Mouse (Mus musculus) limb, embryonic 11.5 days (tissue): Measurements from ENCODE around the gene Nfyb. TPM values are rescaled to one million over a fixed set of nuclear protein-coding genes. Genes with fewer than 3 reads are reported as not detected.

Experiments used
- ATAC-seq: fragments of 200-750 bp; cut with Nextera tagmentation; 2 replicates; pipeline ENCODE4 v1.8.0; 2017; ENCODE audit warnings: low read depth; ENCODE audit not compliant: insufficient number of reproducible peaks, low FRiP score, low TSS enrichment
- DNase-seq: peaks from one replicate; pipeline ENCODE4 v3.0.0-alpha.2; 2015; ENCODE audit warnings: low spot score
- H3K27ac ChIP-seq: fragments of 300-500 bp; sonication (generic); replicated peaks from 2 replicates; pipeline ENCODE4 v1.5.1; 2014; ENCODE audit warnings: low read depth, mild to moderate bottlenecking, low read length
- H3K27me3 ChIP-seq: fragments of 300-500 bp; sonication (generic); 2 replicates; pipeline ENCODE4 v1.6.1; 2014; ENCODE audit warnings: mild to moderate bottlenecking, low read length, mixed read lengths; ENCODE audit not compliant: control insufficient read depth, insufficient read depth
- H3K36me3 ChIP-seq: fragments of 300-500 bp; sonication (generic); 2 replicates; pipeline ENCODE4 v1.6.1; 2014; ENCODE audit warnings: mild to moderate bottlenecking, low read length, moderate library complexity, mixed read lengths; ENCODE audit not compliant: control insufficient read depth, insufficient read depth
- H3K4me1 ChIP-seq: fragments of 300-500 bp; sonication (generic); 2 replicates; pipeline ENCODE4 v1.6.1; 2014; ENCODE audit warnings: low read length, mixed read lengths; ENCODE audit not compliant: control insufficient read depth, insufficient read depth
- H3K4me2 ChIP-seq: fragments of 300-500 bp; sonication (generic); 2 replicates; pipeline ENCODE4 v1.6.1; 2014; ENCODE audit warnings: low read depth, mild to moderate bottlenecking, moderate library complexity; ENCODE audit not compliant: severe bottlenecking
- H3K4me3 ChIP-seq: fragments of 300-500 bp; sonication (generic); 2 replicates; pipeline ENCODE4 v1.5.1; 2014; ENCODE audit warnings: low read depth, low read length
- H3K9ac ChIP-seq: fragments of 300-500 bp; sonication (generic); 2 replicates; pipeline ENCODE4 v1.6.1; 2014; ENCODE audit warnings: mild to moderate bottlenecking, low read length
- H3K9me3 ChIP-seq: fragments of 300-500 bp; sonication (generic); 2 replicates; pipeline ENCODE4 v1.6.1; 2016; ENCODE audit warnings: low read length; ENCODE audit not compliant: control insufficient read depth
- WGBS: fragments of 180-500 bp; shearing (Covaris S2); extraction: QIAGEN DNeasy Blood & Tissue Kit; methylation state at CpG from one replicate; pipeline ENCODE4 v1.1.7; 2014; 5-methylcytosine and 5-hydroxymethylcytosine counted together
- polyA plus RNA-seq: library from polyadenylated mRNA; unstranded; fragments of >200 nt; fragmentation: Nextera tagmentation; extraction: Ambion mirVana; gene quantifications from 2 replicates; pipeline ENCODE4 v1.2.1, GENCODE M21; 2014

Nfyb gene
- polyA plus RNA-seq, 1 experiment from 2014 or later, result 74.4 TPM

GRCm38 (mm10) chr10:82746988-82747850 lies 16.7 kb downstream of the Nfyb start:
- H3K9me3 ChIP-seq, result no peaks in the 10 kb centered on the region
- H3K27ac ChIP-seq, result no peak overlapping the region
- WGBS, result 91% methylated on average over 15 of the region's 15 CpGs
- H3K4me3 ChIP-seq, result no peak overlapping the region
- DNase-seq, result no peak
- no peak for ATAC-seq
- no peak overlapping the region for H3K9ac ChIP-seq
- peaks cover 28% of the 10 kb centered on the region for H3K36me3 ChIP-seq
- no peaks in the 10 kb centered on the region for H3K27me3 ChIP-seq
- no peaks in the 10 kb centered on the region for H3K4me1 ChIP-seq
- H3K4me2 ChIP-seq, result no peak overlapping the region

GRCm38 (mm10) chr10:82745301-82745700 lies 18.6 kb downstream of the Nfyb start:
- 94% methylated on average over 5 of the region's 5 CpGs for WGBS
- DNase-seq (no peak), ATAC-seq (no peak)
- peaks cover 15% of the 10 kb centered on the region; the same call in 1 of the 2 replicates for H3K36me3 ChIP-seq
- H3K9ac ChIP-seq, result no peak overlapping the region
- H3K27ac ChIP-seq, result no peak overlapping the region
- no peak overlapping the region for H3K4me3 ChIP-seq
- no peaks in the 10 kb centered on the region for H3K27me3 ChIP-seq
- H3K4me2 ChIP-seq, result no peak overlapping the region
- H3K9me3 ChIP-seq, result no peaks in the 10 kb centered on the region
- H3K4me1 ChIP-seq, result no peaks in the 10 kb centered on the region

- Histone ChIP-seq H3K4me1 (no peaks in the 10 kb centered on the region), H3K27ac (no peak overlapping the region), H3K4me3 (no peak overlapping the region), H3K4me2 (no peak overlapping the region), H3K9me3 (no peaks in the 10 kb centered on the region), H3K27me3 (no peaks in the 10 kb centered on the region), H3K9ac (no peak overlapping the region), H3K36me3 (peaks cover 12% of the 10 kb centered on the region; the same call in 1 of the 2 replicates)
- 91% methylated on average over 6 of the region's 6 CpGs for WGBS
- DNase-seq (no peak), ATAC-seq (no peak)
These were observed 19.6 kb downstream of the Nfyb start for GRCm38 (mm10) chr10:82744296-82744695.

GRCm38 (mm10) chr10:82742578-82742977 lies 21.4 kb downstream of the Nfyb start:
- H3K4me3 ChIP-seq, result no peak overlapping the region
- WGBS, result 90% methylated on average over 1 of the region's 1 CpGs
- ATAC-seq (no peak), DNase-seq (no peak)
- H3K27me3 ChIP-seq, result no peaks in the 10 kb centered on the region
- no peaks in the 10 kb centered on the region for H3K4me1 ChIP-seq
- H3K9ac ChIP-seq, result no peak overlapping the region
- peaks cover 6% of the 10 kb centered on the region; the same call in 1 of the 2 replicates for H3K36me3 ChIP-seq
- no peaks in the 10 kb centered on the region for H3K9me3 ChIP-seq
- H3K27ac ChIP-seq, result no peak overlapping the region
- no peak overlapping the region for H3K4me2 ChIP-seq

- no peaks in the 10 kb centered on the region for H3K4me1 ChIP-seq
- H3K4me2 ChIP-seq, result no peak overlapping the region
- ATAC-seq, result no peak
- H3K36me3 ChIP-seq, result 0 out of 2 replicates have a peak, but pooled peaks cover 3% of the 10 kb centered on the region
- H3K27me3 ChIP-seq, result no peaks in the 10 kb centered on the region
- DNase-seq, result no peak
- no peak overlapping the region for H3K9ac ChIP-seq
- H3K27ac ChIP-seq, result no peak overlapping the region
- no peaks in the 10 kb centered on the region for H3K9me3 ChIP-seq
- WGBS, result 92% methylated on average over 4 of the region's 4 CpGs
- H3K4me3 ChIP-seq, result no peak overlapping the region
These were observed 22.1 kb downstream of the Nfyb start for GRCm38 (mm10) chr10:82741876-82742275.

- Histone ChIP-seq H3K27ac (no peak overlapping the region), H3K4me2 (no peak overlapping the region), H3K4me1 (no peaks in the 10 kb centered on the region), H3K27me3 (no peaks in the 10 kb centered on the region), H3K4me3 (no peak overlapping the region), H3K36me3 (0 out of 2 replicates have a peak, but pooled peaks cover 3% of the 10 kb centered on the region), H3K9ac (no peak overlapping the region), H3K9me3 (no peaks in the 10 kb centered on the region)
- WGBS, result 85% methylated on average over 8 of the region's 8 CpGs
- no peak for ATAC-seq
- no peak for DNase-seq
These were observed 22.6 kb downstream of the Nfyb start for GRCm38 (mm10) chr10:82741354-82741753.

- Histone ChIP-seq H3K9me3 (no peaks in the 10 kb centered on the region), H3K9ac (peak overlapping the region; percentile 78), H3K4me3 (peak overlapping the region; percentile 96), H3K36me3 (no peaks in the 10 kb centered on the region), H3K4me2 (peak overlapping the region; percentile 89), H3K4me1 (no peaks in the 10 kb centered on the region), H3K27me3 (no peaks in the 10 kb centered on the region), H3K27ac (no peak overlapping the region)
- ATAC-seq (peak; percentile 74), DNase-seq (peak; percentile 39)
- WGBS, result under 1% methylated on average over 59 of the region's 59 CpGs
These were observed 64.5 kb downstream of the Nfyb start for GRCm38 (mm10) chr10:82699296-82699941.

- Histone ChIP-seq H3K27ac (no peak overlapping the region), H3K36me3 (no peaks in the 10 kb centered on the region), H3K9me3 (no peaks in the 10 kb centered on the region), H3K4me2 (peak overlapping the region; percentile 89), H3K4me3 (peak overlapping the region; percentile 96), H3K9ac (peak overlapping the region; percentile 78), H3K4me1 (no peaks in the 10 kb centered on the region), H3K27me3 (no peaks in the 10 kb centered on the region)
- peak; percentile 92 for DNase-seq
- ATAC-seq, result peak; percentile 94
- WGBS, result 2% methylated on average over 36 of the region's 42 CpGs
These were observed 65.2 kb downstream of the Nfyb start for GRCm38 (mm10) chr10:82698712-82699261.
